Mouse (Mus musculus) bone marrow macrophage, adult 2 months (primary cell): ENCODE measurements around the gene Prss46.

ENCODE experiments used
- CTCF ChIP-seq: IDR thresholded peaks from 2 replicates; pipeline ENCODE4 v1.5.1; 2012; ENCODE audit warnings: low read depth, mild to moderate bottlenecking, low read length, moderate library complexity
- POLR2A ChIP-seq: IDR thresholded peaks from 2 replicates; pipeline ENCODE4 v1.6.1; 2012; ENCODE audit warnings: mild to moderate bottlenecking, low read depth, low read length, borderline replicate concordance

DNA sequence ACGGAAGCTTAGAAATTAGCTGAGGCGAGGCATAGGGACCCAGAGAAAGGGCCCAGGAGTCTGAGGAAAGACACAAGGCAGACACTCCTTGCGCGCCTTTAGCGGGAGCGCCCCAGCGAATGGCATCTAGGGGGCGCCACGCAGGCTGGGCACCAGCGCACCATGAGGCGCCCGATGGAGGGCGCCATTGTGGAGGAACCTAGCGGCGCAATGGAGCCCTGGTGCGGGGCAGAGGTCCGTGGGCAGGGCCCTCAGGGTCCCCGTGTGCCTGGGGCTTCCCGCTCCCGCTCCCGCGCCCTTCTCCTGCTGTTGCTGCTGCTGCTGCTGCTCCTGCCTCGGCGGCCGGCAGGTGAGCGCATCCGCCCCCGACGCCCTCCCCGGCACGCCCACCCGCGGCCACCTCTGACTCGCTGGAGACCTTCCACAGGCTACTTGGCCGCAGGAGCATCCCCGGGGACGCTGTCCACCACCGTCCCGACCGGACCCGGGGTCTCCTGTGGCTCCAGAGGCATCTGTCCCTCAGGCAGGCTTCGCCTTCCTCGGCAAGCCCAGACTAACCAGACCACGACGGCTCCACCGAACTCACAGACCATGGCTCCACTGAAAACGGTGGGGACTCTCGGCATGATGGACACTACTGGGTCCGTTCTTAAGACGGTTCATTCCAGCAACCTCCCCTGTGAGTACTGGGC is 13.6 kb downstream of the Prss46 start, which contains the start of gene Prss50:
- TF ChIP-seq CTCF, result no peak
- no peak for TF ChIP-seq POLR2A
